Mouse (Mus musculus): Measurements from ENCODE around the gene Vmn2r95.
"Not testable (repeated sequence)": the region's sequence is repeated elsewhere in the genome, so short reads cannot be mapped to it uniquely, and the experiment has no call there.

Vmn2r95 gene

DNA sequence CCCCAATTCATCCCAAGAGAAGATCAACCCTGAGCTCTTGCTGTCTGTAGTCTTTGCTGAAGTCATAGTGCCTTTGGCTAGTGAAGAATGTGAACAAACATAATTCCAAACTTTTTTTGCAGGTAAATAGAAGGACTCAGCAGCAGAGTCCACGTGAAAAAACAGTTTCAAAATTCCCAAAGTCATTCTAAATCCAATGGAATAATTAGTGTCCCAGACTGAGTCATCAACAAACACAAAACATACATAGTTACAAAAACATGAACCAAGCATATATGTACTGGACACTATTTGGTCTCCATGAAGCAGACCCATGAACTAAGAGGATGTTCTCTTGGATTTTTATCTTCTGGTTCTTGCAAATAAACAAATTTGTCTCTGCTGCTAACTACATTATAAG lies at the start of gene Vmn2r95:
Vmn2r95 (plus strand) TSS at position 301 of the 400 bp plus-strand sequence.
- in situ Hi-C loops (cut with MboI) = no loop called here

DNA sequence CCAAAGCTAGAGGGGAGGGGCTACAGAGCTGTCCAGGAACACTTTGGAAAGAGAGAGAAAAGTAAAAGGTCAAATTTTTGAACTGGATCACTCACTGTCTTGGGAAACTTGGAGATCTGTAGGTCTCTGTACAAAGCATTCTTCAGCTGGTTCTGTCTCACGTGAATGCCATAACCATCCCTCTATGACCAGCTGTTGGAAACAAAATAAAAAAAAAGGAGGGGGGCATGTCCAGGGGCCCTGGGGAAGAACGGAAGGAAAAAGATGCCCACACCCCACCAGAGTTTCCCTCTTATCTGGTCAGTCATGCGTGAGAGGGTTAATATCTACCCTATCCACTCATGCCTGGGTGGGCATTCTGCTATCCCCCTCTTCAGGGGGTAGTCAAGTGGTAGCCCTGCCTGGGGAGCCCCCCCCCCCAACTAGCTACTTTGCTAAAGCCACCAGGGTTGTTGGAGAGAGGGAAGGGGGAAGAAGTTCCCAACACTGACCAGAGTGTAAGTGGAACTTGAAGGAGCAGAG lies 31.8 kb downstream of the Vmn2r95 start:
- in situ Hi-C loops (cut with MboI) = no loop called here

DNA sequence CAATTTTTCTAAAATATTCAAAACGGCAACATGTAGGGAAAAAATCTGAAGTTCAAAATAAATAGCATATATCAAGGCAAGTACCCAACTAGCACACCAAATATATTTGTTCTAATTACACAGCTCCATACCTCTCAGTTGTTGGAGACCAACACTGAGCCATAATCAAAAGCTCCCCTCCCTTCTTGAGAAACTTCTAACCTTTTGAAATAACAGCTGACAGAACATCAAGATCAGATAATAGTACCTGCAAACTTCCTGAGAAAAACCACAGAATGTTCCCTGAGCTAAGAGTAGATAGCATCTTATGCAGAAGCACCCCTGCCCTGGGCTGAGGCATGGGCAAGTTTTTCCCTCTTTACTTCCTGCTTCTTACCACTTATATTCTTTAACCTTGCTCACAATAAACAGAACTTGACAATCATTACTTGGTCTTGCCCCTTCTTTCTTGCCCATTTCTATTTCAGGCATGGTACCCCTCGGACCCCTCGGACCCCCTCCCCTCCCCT lies 34.3 kb downstream of the Vmn2r95 start:
- in situ Hi-C loops (cut with MboI) = not testable (repeated sequence)

DNA sequence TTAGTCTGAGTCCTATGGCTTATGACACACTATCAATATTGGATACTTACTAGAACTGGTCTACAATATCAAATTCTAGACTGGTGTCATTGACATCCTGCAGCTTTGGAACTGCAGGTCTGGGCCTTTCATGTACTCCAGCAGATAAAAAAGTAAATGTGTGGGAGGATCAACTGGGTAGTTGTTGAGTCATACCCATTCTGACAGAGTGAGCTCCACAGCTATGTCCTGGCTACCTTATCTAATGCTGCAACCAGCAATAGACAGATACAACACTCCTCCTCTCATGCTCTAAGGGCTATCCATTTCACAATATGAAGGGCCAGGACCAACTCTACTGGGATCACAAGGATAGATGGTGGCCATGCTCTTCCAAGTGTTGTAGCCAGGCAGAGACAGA lies 38.8 kb downstream of the Vmn2r95 start:
- in situ Hi-C loops (cut with MboI) = no loop called here

DNA sequence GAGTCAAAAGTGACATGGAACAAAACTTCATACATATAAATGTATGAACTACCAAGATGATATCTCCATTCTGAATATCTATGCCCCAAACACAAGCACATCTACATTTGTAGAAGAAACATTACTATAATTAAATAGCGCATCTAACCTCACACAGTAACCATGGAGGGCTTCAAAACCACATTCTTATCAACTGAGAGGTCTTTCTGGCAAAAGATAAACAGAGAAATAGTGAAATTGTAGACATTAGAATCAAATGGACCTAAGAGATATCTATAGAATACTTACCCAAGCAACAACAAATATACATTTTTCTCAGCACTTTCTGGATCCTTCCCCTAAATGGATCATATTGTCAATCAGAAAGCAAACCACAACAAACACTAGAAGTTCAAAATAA lies 56.0 kb downstream of the Vmn2r95 start:
- in situ Hi-C loops (cut with MboI) = no loop called here
